Mouse (Mus musculus): ENCODE results near the gene Baiap2l1. TPM values are rescaled to one million over a fixed set of nuclear protein-coding genes. Genes with fewer than 3 reads are reported as not detected.

Gene Baiap2l1
- polyA plus RNA-seq, 1 experiment from 2014 or later, result 8.1 TPM

- no peak for DNase-seq
- Histone ChIP-seq H3K36me3 (ENCODE audit: insufficient read depth) (no peaks in the 10 kb centered on the region; the same call in 1 of the 2 replicates), H3K4me3 (ENCODE audit: low read depth, low read length) (no peak overlapping the region), H3K4me2 (no peak overlapping the region; the same call in 1 of the 2 replicates), H3K4me1 (ENCODE audit: insufficient read depth) (0 out of 2 replicates have a peak, but pooled peaks cover 6% of the 10 kb centered on the region), H3K27me3 (ENCODE audit: insufficient read depth, low read length) (no peaks in the 10 kb centered on the region), H3K9me3 (ENCODE audit: low read depth, low read length) (no peaks in the 10 kb centered on the region), H3K9ac (no peak overlapping the region), H3K27ac (ENCODE audit: low read depth) (no peak overlapping the region)
- WGBS, result 50% methylated on average over 4 of the region's 4 CpGs
- ATAC-seq (ENCODE audit: insufficient read depth), result no peak
- no peak for TF ChIP-seq CTCF (IDR thresholded peaks at IDR 0.05; ENCODE audit: low read depth)
Measured at GRCm38 (mm10) chr5:144221305-144221704, 136.6 kb downstream of the Baiap2l1 start.

GRCm38 (mm10) chr5:144219936-144220335 is 138.0 kb downstream of the Baiap2l1 start:
- 79% methylated on average over 5 of the region's 5 CpGs for WGBS
- no peak for TF ChIP-seq CTCF (IDR thresholded peaks at IDR 0.05; ENCODE audit: low read depth)

GRCm38 (mm10) chr5:144219306-144219705 is 138.6 kb downstream of the Baiap2l1 start:
- no peak for ATAC-seq (ENCODE audit: insufficient read depth)
- Histone ChIP-seq H3K27me3 (ENCODE audit: insufficient read depth, low read length) (no peaks in the 10 kb centered on the region), H3K27ac (ENCODE audit: low read depth) (no peak overlapping the region), H3K4me3 (ENCODE audit: low read depth, low read length) (no peak overlapping the region), H3K4me2 (no peak overlapping the region), H3K36me3 (ENCODE audit: insufficient read depth) (no peaks in the 10 kb centered on the region; the same call in 1 of the 2 replicates), H3K9ac (no peak overlapping the region), H3K4me1 (ENCODE audit: insufficient read depth) (0 out of 2 replicates have a peak, but pooled peaks cover 6% of the 10 kb centered on the region), H3K9me3 (ENCODE audit: low read depth, low read length) (no peaks in the 10 kb centered on the region)
- peak; percentile 25 for DNase-seq
- no peak for TF ChIP-seq CTCF (IDR thresholded peaks at IDR 0.05; ENCODE audit: low read depth)
- 64% methylated on average over 12 of the region's 12 CpGs for WGBS

More at GRCm38 (mm10) chr5:144219936-144220335, 138.0 kb downstream of the Baiap2l1 start:
- Histone ChIP-seq H3K9ac (no peak overlapping the region), H3K4me1 (ENCODE audit: insufficient read depth) (0 out of 2 replicates have a peak, but pooled peaks cover 6% of the 10 kb centered on the region), H3K4me2 (no peak overlapping the region), H3K9me3 (ENCODE audit: low read depth, low read length) (no peaks in the 10 kb centered on the region), H3K27ac (ENCODE audit: low read depth) (no peak overlapping the region), H3K36me3 (ENCODE audit: insufficient read depth) (no peaks in the 10 kb centered on the region; the same call in 1 of the 2 replicates), H3K4me3 (ENCODE audit: low read depth, low read length) (no peak overlapping the region), H3K27me3 (ENCODE audit: insufficient read depth, low read length) (no peaks in the 10 kb centered on the region)
- DNase-seq, result no peak
- ATAC-seq (ENCODE audit: insufficient read depth), result no peak

- TF ChIP-seq CTCF (IDR thresholded peaks at IDR 0.05; ENCODE audit: low read depth), result no peak
- no peak for DNase-seq
- no peak overlapping the region for H3K9ac ChIP-seq
- ATAC-seq (ENCODE audit: insufficient read depth), result no peak
- H3K4me1 ChIP-seq (ENCODE audit: insufficient read depth), result 0 out of 2 replicates have a peak, but pooled peaks cover 6% of the 10 kb centered on the region
- H3K9me3 ChIP-seq (ENCODE audit: low read depth, low read length), result no peaks in the 10 kb centered on the region
- no peak overlapping the region for H3K4me3 ChIP-seq (ENCODE audit: low read depth, low read length)
- H3K36me3 ChIP-seq (ENCODE audit: insufficient read depth), result peaks cover 9% of the 10 kb centered on the region; the same call in 1 of the 2 replicates
- no peak overlapping the region for H3K27ac ChIP-seq (ENCODE audit: low read depth)
- H3K4me2 ChIP-seq, result no peak overlapping the region
- H3K27me3 ChIP-seq (ENCODE audit: insufficient read depth, low read length), result no peaks in the 10 kb centered on the region
- WGBS, result 85% methylated on average over 7 of the region's 7 CpGs
Measured at GRCm38 (mm10) chr5:144218061-144218460, 139.9 kb downstream of the Baiap2l1 start.

GRCm38 (mm10) chr5:144215992-144216391 is 141.9 kb downstream of the Baiap2l1 start:
- Histone ChIP-seq H3K27ac (ENCODE audit: low read depth) (no peak overlapping the region), H3K36me3 (ENCODE audit: insufficient read depth) (peaks cover 18% of the 10 kb centered on the region; the same call in 1 of the 2 replicates), H3K4me3 (ENCODE audit: low read depth, low read length) (no peak overlapping the region), H3K4me1 (ENCODE audit: insufficient read depth) (no peaks in the 10 kb centered on the region), H3K27me3 (ENCODE audit: insufficient read depth, low read length) (no peaks in the 10 kb centered on the region), H3K4me2 (no peak overlapping the region), H3K9me3 (ENCODE audit: low read depth, low read length) (no peaks in the 10 kb centered on the region), H3K9ac (no peak overlapping the region)
- no peak for TF ChIP-seq CTCF (IDR thresholded peaks at IDR 0.05; ENCODE audit: low read depth)
- 75% methylated on average over 2 of the region's 2 CpGs for WGBS
- ATAC-seq (ENCODE audit: insufficient read depth) (no peak), DNase-seq (no peak)

Other genes with a start within 250 kb of the Baiap2l1 start
- 0.18 and 0.42 TPM in 2 replicates for gene Bhlha15, start 167.8 kb downstream of the Baiap2l1 start, polyA plus RNA-seq (2014; fragmentation: Nextera tagmentation; extraction: Ambion mirVana)
- gene Tecpr1, start 134.5 kb downstream of the Baiap2l1 start, polyA plus RNA-seq (2014; fragmentation: Nextera tagmentation; extraction: Ambion mirVana), result 17.0 and 19.3 TPM in 2 replicates
- gene Bri3, start 113.7 kb downstream of the Baiap2l1 start, polyA plus RNA-seq (2014; fragmentation: Nextera tagmentation; extraction: Ambion mirVana), result 128 and 145 TPM in 2 replicates
- 0.47 and 0.74 TPM in 2 replicates for gene Nptx2, start 187.8 kb upstream of the Baiap2l1 start, polyA plus RNA-seq (2014; fragmentation: Nextera tagmentation; extraction: Ambion mirVana)